Mouse (Mus musculus) CD4-positive helper T cell, adult 2 months (primary cell): Measurements from ENCODE around the gene Agfg2.

Experiments used
- DNase-seq: peaks from one replicate; pipeline ENCODE4 v3.0.0-alpha.2; 2012; ENCODE audit warnings: low read depth, missing footprints, low spot score

Gene Agfg2

GRCm38 (mm10) chr5:137684294-137685123 lies at the start of gene Agfg2:
Gene Agfg2 (minus strand): TSS chr5:137684726.
- DNase-seq = peak; percentile 100

- DNase-seq = no peak
Measured at GRCm38 (mm10) chr5:137733638-137734288, 49.2 kb upstream of the Agfg2 start.

GRCm38 (mm10) chr5:137726767-137727166 lies 42.2 kb upstream of the Agfg2 start:
- no peak for DNase-seq

GRCm38 (mm10) chr5:137723840-137724239 lies 39.3 kb upstream of the Agfg2 start:
- DNase-seq = no peak

GRCm38 (mm10) chr5:137720558-137721164 lies 36.1 kb upstream of the Agfg2 start:
- DNase-seq = peak; percentile 64

- no peak for DNase-seq
Measured at GRCm38 (mm10) chr5:137719088-137719487, 34.6 kb upstream of the Agfg2 start.

GRCm38 (mm10) chr5:137718020-137718790 lies 33.7 kb upstream of the Agfg2 start:
- DNase-seq = peak; percentile 79

GRCm38 (mm10) chr5:137715685-137716084 lies 31.2 kb upstream of the Agfg2 start:
- no peak for DNase-seq

GRCm38 (mm10) chr5:137713454-137713853 lies 28.9 kb upstream of the Agfg2 start:
- no peak for DNase-seq

GRCm38 (mm10) chr5:137706913-137707633 lies 22.5 kb upstream of the Agfg2 start:
- peak; percentile 90 for DNase-seq

GRCm38 (mm10) chr5:137705242-137705641 lies 20.7 kb upstream of the Agfg2 start:
- peak; percentile 45 for DNase-seq

- no peak for DNase-seq
Measured at GRCm38 (mm10) chr5:137699850-137700249, 15.3 kb upstream of the Agfg2 start.

GRCm38 (mm10) chr5:137699080-137699479 lies 14.6 kb upstream of the Agfg2 start:
- DNase-seq = no peak

- no peak for DNase-seq
Measured at GRCm38 (mm10) chr5:137695930-137696329, 11.4 kb upstream of the Agfg2 start.

- no peak for DNase-seq
Measured at GRCm38 (mm10) chr5:137694796-137695195, 10.3 kb upstream of the Agfg2 start.

- peak; percentile 52 for DNase-seq
Measured at GRCm38 (mm10) chr5:137691881-137692280, 7.4 kb upstream of the Agfg2 start.

- DNase-seq = no peak
Measured at GRCm38 (mm10) chr5:137690531-137690930, 6.0 kb upstream of the Agfg2 start.

- no peak for DNase-seq
Measured at GRCm38 (mm10) chr5:137689974-137690373, 5.4 kb upstream of the Agfg2 start.

- DNase-seq = peak; percentile 46
Measured at GRCm38 (mm10) chr5:137686127-137686790, 1.7 kb upstream of the Agfg2 start.

GRCm38 (mm10) chr5:137685653-137686052 lies 1.1 kb upstream of the Agfg2 start:
- no peak for DNase-seq
